Mouse (Mus musculus) thymus, adult 2 months (tissue): ENCODE data around the gene 2510002D24Rik.

ENCODE experiments used
- CTCF ChIP-seq: fragments of 200-500 bp; IDR thresholded peaks from 2 replicates; pipeline ENCODE4 v1.5.1; 2012; ENCODE audit warnings: mild to moderate bottlenecking, control low read depth, low read length, moderate library complexity, borderline replicate concordance; ENCODE audit not compliant: control insufficient read depth, poor library complexity, insufficient read depth; ENCODE audit errors: extremely low read depth
- POLR2A ChIP-seq: fragments of 200-500 bp; IDR thresholded peaks from 2 replicates; pipeline ENCODE4 v1.6.1; 2012; ENCODE audit warnings: mild to moderate bottlenecking, low read length, control low read depth, moderate library complexity; ENCODE audit not compliant: control insufficient read depth, poor library complexity, insufficient read depth; ENCODE audit errors: extremely low read depth

DNA sequence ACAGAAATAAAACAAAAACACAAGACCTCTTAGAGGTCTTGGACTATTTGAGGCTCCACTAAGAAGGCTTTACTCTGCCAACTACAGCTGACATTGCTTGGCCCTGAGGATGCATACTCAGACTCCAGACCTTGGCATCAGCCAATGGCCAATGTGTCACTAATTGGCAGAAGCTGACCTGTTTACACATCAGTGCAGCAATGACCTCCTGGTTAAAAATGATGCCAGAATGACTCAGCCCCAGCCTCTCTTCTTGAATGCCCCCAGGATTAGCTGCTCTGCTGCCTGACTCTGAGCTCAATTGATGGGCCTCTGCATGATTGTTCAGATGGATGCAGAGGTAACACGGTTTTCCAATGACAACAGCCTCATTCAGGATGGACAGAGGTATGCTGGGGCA lies 23.8 kb downstream of the 2510002D24Rik start:
- TF ChIP-seq CTCF (no peak), POLR2A (no peak)
